Mouse (Mus musculus): ENCODE results near the gene Aldh1l1.
A peak's percentile ranks its signal among the peaks of the same experiment; 100 is the strongest.

Gene Aldh1l1

GRCm38 (mm10) chr6:90486176-90486921 is at the start of gene Aldh1l1:
Gene Aldh1l1 (plus strand): TSS chr6:90486427.
- no peak for DNase-seq (ENCODE audit: low spot score)

- DNase-seq (ENCODE audit: low spot score): no peak
Measured at GRCm38 (mm10) chr6:90437041-90437440, 49.2 kb upstream of the Aldh1l1 start.

GRCm38 (mm10) chr6:90446883-90447282 is 39.3 kb upstream of the Aldh1l1 start:
- no peak for DNase-seq (ENCODE audit: low spot score)

DNA sequence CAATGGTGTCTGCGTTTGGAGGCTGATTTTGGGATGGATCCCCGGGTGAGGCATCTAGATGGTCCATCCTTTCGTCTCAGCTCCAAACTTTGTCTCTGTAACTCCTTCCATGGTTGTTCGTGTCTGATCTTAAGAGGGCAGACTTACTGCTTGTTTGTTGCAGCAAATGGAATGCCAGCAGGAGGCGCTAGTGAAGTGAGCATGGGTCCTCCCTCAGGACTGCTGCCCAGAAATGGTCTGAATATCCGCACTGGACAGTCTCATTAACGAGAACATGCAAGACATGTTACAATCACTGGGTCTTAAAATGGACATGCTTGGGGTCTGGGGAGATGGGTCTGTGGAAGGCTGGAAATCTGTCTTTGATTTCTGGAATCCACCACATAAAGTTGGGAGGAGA is 36.0 kb upstream of the Aldh1l1 start:
- DNase-seq (ENCODE audit: low spot score): peak; percentile 92

DNA sequence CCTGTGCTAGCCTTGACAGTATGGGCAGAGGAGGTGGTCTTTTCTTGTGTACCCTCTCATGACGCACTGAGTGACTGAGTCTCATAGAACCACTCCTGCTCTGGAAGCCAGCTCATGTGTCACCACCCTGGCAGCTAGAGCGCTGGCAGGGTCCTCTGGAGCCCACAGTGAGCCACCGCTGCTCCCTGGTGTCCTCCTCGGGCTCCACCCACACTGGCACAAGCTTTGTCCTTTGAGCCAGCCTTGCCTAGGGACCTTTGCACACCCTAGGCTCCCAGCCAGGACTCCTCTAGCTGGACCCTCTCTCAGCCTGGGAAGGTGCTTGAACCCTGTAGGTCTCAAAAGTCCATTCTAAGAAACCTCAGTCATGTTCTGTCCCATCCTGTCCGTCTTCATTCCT is 35.5 kb upstream of the Aldh1l1 start:
- DNase-seq (ENCODE audit: low spot score): no peak

- DNase-seq (ENCODE audit: low spot score): no peak
Measured at GRCm38 (mm10) chr6:90451512-90451911, 34.7 kb upstream of the Aldh1l1 start.

GRCm38 (mm10) chr6:90452603-90453002 is 33.6 kb upstream of the Aldh1l1 start:
- DNase-seq (ENCODE audit: low spot score): no peak

GRCm38 (mm10) chr6:90453751-90454150 is 32.5 kb upstream of the Aldh1l1 start:
- no peak for DNase-seq (ENCODE audit: low spot score)

DNA sequence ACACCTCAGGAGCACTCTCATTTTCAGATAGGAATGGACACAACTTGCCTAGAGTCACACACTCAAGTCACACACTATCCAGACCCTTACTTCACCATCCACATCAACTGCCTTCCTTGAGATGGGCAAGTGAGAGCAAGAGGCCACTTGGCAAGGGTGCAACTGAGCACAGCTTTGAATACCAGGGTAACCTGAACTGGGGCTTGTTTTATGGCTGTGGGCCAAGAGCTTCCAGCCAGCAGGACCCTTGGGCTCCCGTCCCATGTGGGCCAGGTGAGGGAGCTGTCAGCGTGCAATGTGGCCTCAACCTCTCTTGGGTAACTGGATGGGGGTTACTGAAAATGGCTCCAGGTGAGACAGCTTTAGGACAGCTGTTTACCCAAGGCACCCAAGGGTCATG is 28.8 kb upstream of the Aldh1l1 start:
- no peak for DNase-seq (ENCODE audit: low spot score)

GRCm38 (mm10) chr6:90461181-90461580 is 25.0 kb upstream of the Aldh1l1 start:
- no peak for DNase-seq (ENCODE audit: low spot score)

GRCm38 (mm10) chr6:90461771-90462170 is 24.5 kb upstream of the Aldh1l1 start:
- no peak for DNase-seq (ENCODE audit: low spot score)

- peak; percentile 79 for DNase-seq (ENCODE audit: low spot score)
Measured at GRCm38 (mm10) chr6:90462181-90462706, 24.0 kb upstream of the Aldh1l1 start, which contains the start of gene Klf15. Gene Klf15 (plus strand): TSS chr6:90462576.

- no peak for DNase-seq (ENCODE audit: low spot score)
Measured at GRCm38 (mm10) chr6:90462841-90463227, 23.4 kb upstream of the Aldh1l1 start.

DNA sequence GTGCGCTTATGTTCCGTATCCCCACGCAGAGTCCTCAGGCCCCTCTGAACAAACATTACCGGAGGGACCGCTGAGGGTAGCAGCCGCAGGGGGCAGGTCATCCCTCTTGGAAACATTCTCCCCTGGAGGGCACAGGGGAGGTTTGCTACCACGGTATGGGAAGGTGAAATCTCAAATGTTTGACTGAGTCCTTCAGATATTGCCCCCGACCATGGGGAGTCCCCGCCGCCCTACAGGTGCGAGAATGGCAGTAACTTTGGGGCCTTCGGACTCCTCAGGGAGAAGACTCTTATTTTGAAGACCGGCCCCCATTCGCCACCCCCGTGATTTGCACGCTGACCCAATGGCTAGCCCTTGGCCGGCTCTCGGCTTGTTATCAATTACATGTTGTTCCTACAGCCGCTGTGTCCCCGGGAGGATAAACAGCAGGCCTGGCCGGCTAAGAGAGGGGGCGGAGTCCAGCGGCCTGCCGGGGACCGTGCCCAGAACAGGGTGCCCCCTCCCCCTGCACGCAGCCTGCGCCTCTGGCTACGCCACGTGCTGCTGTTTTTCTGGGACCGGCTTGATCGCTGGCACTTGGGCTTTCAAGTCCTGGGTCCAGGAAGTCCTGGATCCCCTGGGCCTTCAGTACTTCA is 22.9 kb upstream of the Aldh1l1 start:
- peak; percentile 91 for DNase-seq (ENCODE audit: low spot score)

DNA sequence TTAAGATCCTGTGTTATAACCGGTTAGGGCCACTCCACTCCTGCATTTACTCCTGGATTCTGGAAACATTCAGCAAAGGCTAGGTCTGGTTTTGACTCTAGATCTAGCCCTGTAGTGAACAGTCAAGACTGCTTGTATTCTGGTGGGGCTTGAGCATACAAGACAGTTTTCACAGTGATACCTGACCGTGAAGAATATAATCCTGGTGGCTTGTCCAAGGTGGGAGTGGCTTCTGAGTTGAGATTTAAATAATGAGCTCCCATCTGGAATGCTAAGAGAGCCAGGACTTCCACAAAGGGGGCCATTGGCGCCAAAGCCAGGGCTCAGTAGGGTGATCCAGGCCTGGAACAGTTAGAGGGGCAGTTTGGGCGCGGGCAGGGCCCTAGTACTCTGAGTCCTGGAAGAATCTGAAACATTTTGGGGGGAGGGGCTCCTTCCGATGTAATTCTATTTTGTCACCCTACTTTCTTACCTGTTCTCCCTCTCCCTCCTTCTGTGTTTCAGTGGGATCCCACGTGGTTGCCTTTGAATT is 22.3 kb upstream of the Aldh1l1 start:
- DNase-seq (ENCODE audit: low spot score): no peak

DNA sequence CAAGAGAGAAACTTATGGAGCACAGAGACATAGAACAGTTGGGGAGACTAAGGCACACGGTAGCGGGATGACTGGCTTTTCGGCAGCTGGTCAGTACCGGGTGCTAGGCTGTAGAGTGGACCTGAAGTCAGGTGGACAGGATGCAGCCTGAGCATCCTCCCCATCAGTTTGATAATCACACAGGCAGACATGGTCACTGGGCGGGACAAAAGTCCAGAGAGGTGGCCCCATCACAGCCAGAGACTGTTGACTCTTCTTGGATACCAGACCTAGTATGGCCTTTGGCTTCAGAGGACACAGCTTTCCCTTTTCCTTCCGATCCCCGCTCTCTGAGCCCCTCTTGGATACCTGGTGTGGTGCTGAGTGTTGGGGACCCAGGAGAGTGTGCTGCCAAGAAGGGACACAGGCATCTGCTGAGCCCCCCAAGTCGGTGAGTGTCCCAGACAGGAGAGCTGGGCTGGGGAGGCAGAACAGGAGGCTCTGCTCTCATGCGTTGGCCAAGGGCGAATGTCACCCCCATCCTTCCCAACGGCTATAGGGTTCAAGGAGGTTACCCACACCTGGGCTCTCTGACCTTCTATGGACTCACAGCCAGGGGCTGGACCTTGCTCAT is 21.1 kb upstream of the Aldh1l1 start:
- no peak for DNase-seq (ENCODE audit: low spot score)

GRCm38 (mm10) chr6:90466079-90466478 is 20.1 kb upstream of the Aldh1l1 start:
- peak; percentile 56 for DNase-seq (ENCODE audit: low spot score)

DNA sequence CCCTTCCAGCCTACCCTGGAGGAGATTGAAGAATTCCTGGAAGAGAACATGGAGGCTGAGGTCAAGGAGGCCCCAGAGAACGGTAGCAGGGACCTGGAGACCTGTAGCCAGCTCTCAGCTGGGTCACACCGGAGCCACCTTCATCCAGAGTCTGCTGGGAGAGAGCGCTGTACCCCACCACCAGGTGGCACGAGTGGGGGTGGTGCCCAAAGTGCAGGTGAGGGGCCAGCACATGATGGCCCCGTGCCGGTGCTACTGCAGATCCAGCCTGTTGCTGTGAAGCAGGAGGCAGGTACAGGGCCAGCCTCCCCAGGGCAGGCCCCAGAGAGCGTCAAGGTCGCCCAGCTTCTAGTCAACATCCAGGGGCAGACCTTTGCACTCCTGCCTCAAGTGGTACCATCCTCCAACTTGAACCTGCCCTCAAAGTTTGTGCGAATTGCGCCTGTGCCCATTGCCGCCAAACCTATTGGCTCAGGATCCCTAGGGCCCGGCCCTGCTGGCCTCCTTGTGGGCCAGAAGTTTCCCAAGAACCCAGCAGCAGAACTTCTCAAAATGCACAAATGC is 19.3 kb upstream of the Aldh1l1 start:
- DNase-seq (ENCODE audit: low spot score): no peak

- DNase-seq (ENCODE audit: low spot score): no peak
Measured at GRCm38 (mm10) chr6:90468216-90468615, 18.0 kb upstream of the Aldh1l1 start.

DNA sequence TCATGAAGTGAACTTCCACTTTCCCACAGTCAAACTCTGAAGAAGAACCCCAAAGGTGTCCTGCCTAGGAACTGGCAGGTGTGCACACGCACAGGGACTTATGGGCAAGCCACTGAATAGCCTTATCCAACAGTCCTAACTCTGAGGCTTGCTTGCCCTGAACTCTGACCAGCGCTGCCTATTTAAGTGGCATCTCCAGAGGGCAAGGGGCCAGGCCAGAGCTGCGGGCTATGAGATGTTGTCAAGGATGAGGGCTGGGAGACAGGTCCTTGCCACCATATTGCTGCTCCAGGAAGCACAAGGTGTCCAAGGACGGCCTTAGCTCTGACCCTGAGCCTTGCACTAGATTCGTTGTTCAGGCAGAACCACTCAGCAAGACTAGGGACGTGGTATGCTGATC is 17.2 kb upstream of the Aldh1l1 start:
- DNase-seq (ENCODE audit: low spot score): no peak

DNA sequence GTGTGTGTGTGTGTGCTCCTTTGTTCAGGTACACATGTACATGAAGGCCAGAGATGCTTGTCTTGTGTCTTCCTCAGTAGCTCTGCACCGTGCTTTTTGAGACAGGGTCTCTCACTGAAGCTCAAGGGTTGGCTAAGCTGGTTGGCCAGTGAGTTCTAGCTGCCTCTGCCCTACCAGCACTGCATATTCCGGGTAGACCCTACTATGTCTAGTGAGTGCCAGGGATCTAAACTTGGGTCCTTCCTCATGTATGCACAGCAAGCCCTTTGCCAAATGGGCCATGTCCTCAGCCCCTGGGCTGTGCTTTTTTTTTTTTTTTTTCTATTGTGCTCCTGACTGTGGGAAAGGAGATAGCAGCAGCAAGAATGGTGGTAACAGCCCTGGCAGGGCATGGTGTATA is 16.0 kb upstream of the Aldh1l1 start:
- DNase-seq (ENCODE audit: low spot score): no peak

DNA sequence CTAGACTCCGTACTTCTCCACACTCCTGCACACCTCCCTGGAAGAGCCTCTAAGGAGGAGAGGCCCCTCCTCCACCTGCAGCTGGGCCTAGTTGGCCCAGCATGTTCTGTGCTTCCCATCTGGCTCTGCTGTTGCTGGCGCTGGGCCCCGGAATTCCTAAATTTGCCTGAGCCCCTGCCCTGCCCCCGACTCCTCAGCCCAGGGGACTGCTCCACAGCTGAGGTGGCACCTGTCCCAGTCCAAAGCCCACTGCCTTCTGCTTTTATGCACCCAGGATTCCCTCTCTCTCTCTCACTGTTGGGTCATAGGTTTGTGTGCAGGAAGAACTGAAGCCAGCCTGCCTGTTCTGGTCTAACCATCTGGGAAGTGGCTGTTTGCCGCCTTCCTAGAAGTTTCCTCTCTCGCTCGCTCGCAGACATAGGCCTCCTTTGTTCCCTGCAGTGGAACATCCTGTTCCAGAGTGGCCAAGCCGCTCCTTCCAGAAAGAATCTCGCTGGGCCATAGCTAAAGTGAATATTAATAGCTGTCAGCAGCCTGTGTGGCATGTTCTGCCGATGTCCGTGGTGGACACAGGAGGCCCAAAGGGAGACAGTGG is 15.2 kb upstream of the Aldh1l1 start:
- peak; percentile 56 for DNase-seq (ENCODE audit: low spot score)
